Mouse (Mus musculus): ENCODE measurements around the gene Hoxc5.

- TF ChIP-seq CTCF (IDR thresholded peaks at IDR 0.05; ENCODE audit: low read depth, low read length) (no peak), POLR2A (IDR thresholded peaks at IDR 0.05; ENCODE audit: insufficient read depth, low read length) (no peak), EP300 (IDR thresholded peaks at IDR 0.05; ENCODE audit: insufficient read depth, low read depth, low read length) (no peak)
Observed at GRCm38 (mm10) chr15:102980352-102980751, 13.1 kb downstream of the Hoxc5 start.

Data from ES-Bruce4 (cell line).